Mouse (Mus musculus) right cerebral cortex, adult 18-20 months (tissue): ENCODE measurements around the gene Gm20388.

Experiments
- DNase-seq: peaks from one replicate; pipeline ENCODE4 v3.0.0; 2022; ENCODE audit warnings: mixed read lengths

Gm20388 gene

GRCm38 (mm10) chr8:120212596-120212995 lies 302.0 kb downstream of the Gm20388 start:
- no peak for DNase-seq

DNA sequence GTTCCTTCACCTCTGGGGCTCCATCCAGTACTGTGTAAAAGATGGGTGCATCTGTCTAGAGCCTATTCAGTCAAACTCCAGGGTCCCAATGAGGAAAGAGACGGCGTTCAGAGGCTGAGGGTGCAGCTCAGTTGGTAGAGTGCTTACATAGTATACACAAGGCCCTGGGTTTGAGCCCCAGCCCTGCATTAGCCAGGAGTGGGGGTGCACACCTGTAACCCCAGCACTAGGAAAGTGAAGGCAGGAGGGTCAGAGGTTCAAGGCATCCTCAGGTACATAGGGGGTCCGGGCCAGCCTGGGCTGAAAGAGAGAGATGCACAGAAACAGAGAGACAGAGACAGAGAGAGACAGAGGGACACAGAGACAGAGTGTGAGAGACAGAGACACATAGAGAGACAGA lies 302.6 kb downstream of the Gm20388 start:
- no peak for DNase-seq

- DNase-seq: no peak
These were observed 303.3 kb downstream of the Gm20388 start for GRCm38 (mm10) chr8:120213939-120214338.

GRCm38 (mm10) chr8:120215416-120216141 lies 304.9 kb downstream of the Gm20388 start:
- no peak for DNase-seq

GRCm38 (mm10) chr8:120216855-120217830 lies 306.5 kb downstream of the Gm20388 start:
- no peak for DNase-seq

DNA sequence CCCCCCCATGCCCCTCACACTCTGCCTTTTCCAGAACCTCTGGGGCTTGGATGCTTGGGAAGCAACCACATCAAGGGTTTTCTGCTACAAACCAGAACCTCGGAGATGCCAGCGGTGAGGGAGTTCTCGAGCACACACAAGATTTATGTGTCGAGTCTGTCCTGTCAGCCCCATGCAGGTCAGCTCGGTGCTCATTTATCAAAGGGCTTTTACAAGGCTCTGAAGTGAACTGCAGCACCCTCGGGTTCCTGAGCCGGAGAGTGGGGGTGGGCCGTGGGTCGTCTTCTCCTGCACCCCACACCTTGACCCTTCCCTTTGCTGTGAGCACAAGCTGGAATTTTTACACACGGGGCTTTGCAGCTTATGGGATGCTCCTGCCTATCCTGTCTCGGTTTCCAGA lies 311.9 kb downstream of the Gm20388 start:
- no peak for DNase-seq

GRCm38 (mm10) chr8:120224521-120225420 lies 314.1 kb downstream of the Gm20388 start:
- no peak for DNase-seq

- DNase-seq: peak; percentile 92
These were observed 314.9 kb downstream of the Gm20388 start for GRCm38 (mm10) chr8:120225421-120226151.

- DNase-seq: no peak
These were observed 316.3 kb downstream of the Gm20388 start for GRCm38 (mm10) chr8:120226700-120227577.

GRCm38 (mm10) chr8:120227578-120227876 lies 316.9 kb downstream of the Gm20388 start:
- no peak for DNase-seq

DNA sequence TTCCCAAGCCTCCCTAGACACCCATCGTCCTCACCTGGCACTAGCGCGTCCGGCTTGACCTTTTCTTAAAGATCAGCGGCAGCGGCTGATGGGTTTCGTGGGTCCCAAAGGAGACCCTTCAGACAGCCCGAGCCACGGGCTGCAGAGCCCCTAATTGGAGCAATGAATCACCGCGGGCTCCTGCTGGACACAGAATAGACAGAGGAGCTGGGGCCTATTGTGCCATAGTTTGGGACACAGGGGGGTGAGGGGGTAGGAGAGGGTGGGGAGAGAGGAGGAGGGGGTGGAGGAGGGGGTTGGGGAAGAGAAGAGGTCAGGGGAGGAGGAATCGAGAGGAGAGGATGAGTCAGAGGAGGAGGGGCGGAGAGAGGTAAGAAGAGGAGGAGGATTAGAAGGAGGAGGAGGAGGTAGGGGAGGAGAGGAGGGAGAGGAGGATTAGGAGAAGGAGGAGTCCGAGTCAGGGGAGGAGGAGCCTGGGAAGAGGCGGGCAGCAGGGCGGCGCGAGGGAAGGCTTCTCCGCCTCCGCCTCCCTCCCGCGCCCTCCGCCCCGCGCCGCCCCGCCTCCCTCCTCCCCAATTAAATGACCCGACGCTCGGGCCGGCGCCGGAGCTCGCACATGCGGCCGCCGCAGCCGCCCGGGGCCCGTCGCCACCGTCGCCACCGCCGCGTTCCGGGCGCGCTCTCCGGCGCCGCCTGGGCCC lies 317.4 kb downstream of the Gm20388 start, which contains the start of gene Gse1:
Gse1 (plus strand) TSS at position 566 of the 701 bp plus-strand sequence.
- DNase-seq: peak; percentile 85

- peak; percentile 71 for DNase-seq
These were observed 318.3 kb downstream of the Gm20388 start for GRCm38 (mm10) chr8:120228781-120229573.

- DNase-seq: no peak
These were observed 318.9 kb downstream of the Gm20388 start for GRCm38 (mm10) chr8:120229574-120229916.

- DNase-seq: no peak
These were observed 319.4 kb downstream of the Gm20388 start for GRCm38 (mm10) chr8:120230081-120230480.

DNA sequence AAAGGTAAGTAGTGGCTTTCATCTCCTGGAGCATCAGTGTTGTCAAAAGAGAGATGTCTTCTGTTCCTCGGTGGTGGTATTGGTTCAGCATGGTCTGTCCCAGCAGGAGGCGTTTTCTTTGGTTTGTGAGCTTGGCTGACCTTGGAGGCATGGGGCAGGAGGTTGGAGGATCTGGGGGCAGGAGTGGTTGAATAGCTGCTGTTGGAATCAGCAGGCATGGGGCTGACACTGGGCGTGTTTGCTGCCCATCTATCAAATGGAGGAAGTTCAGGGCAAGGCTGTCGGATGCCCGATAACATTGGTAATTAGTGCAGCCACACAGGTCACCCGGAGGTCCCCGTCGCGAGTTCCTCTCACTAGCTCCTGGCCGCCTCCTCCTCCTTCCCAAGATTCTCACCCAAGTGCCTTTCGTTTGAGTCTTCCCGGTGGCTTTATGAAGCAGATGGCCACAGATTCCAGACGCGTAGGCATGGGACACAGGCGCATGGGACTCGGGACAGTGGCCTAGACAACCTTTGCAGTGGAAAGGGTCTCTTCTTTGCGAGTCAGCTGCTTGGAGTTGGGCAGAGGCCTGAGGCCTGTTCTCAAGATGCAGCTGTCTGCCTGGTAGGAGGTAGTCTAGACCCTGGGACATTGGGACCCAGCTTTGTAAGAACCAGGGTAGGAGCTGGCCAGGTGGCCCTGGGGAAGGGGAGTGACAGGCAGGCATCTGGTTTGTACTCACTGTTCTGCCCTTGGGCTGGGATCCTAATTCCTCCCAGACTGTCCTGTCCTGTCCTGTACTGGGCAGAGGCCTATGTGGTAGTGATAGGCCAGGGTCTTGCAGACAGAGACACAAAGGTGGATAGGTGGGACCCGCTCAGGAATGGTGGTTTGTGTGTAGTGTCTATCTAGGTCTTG lies 320.3 kb downstream of the Gm20388 start:
- no peak for DNase-seq

DNA sequence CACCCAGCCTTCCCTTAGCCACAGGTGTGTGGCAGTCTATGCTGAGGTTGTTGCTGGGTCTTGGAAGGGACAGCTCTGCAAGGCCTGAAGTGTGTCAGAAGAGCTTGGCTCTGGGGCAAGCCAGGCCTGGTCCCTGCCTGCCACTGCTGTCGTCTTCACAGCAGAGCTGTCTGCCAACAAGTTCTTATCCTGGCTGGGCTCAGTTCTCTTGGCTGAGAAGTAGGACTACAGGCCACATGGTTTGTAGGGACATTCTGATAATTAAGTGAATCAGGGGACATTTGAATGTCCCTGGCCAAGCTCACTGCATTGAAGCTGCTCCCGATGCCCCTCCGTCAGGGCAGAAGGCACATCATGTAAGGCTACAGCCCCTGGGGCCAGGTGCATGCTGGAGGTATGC lies 321.2 kb downstream of the Gm20388 start:
- DNase-seq: no peak

DNA sequence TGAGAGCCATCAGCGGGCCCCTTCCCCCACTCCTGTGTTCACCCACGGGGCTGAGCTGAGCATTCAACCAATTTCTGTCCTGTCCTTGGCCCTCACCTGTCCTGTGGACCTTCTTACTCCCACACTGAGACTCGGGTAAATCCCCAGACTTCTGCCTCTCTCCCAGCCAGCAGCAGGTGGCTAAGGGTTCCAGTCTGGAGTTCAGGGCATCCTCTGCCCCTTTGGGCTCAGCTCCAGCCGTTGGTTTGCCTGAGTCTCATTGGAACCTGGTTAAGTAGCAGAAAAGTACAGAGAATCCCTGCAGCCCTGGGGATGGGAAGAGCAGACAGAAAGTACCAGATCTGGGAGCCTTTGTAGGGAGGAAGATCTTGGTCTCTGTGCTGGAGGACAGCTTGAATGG lies 321.8 kb downstream of the Gm20388 start:
- no peak for DNase-seq

DNA sequence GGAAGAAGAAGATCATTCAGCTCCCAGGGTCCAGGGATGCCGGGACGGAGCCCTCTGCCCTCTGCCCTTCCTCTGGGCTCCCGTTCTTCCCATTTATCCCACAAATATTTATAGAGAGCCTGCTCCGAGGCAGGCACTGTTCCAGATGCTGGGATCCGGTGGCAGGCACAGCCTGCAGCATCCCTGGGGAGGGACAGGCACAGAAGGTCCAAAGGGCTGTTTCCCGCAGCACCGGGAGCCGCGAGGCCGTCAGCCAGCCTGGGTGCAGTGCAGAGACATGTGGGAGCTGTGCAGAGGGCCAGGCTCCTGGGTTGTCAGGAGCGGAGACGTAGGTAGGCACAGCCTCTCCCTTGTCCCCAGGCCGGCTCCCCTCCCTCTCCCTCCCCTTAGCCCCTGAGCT lies 322.3 kb downstream of the Gm20388 start:
- no peak for DNase-seq

DNA sequence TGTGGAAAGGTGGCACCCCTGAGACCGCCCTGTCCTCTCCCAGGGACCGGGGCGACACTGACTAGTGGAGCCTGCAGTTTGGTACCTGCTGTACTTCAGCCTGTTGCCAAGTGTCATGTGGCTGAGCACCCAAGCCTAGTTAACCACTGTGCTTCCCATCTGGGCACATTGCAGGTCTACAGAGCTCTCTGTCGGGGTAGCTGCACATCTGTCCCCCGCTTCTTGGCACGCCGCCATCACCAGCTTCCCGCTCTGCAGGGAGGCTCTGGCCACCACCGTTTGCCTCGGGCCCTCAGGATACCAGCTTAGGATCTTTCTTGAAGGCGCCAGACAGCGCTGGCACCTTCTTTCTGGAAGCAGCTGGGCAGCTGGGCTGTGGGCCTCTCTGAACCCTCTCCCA lies 323.8 kb downstream of the Gm20388 start:
- DNase-seq: peak; percentile 58
